14 mouse cellular contexts compared by ENCODE assay signal in genomic region chr7:58686573-58686972, GRCm38 (mm10). TPM values are rescaled to one million over a fixed set of nuclear protein-coding genes. Genes with fewer than 3 reads are reported as not detected.
A peak's percentile ranks its signal among the peaks of the same experiment; 100 is the strongest.
DNase-seq lines count a peak whose midpoint lies in the region; ATAC-seq and TF ChIP-seq lines count a peak whose summit lies in the region.
"Had no signal": no experiment of that assay in that cellular context is flagged by ENCODE, and none has a peak within 500 bp of the region (broad histone marks: within the 10 kb centered on the region; RNA-seq: fewer than 3 reads in every experiment).

No protein-coding gene starts in this region.

- peak; percentile 26 for DNase-seq in kidney, postnatal 0 days (ENCODE audit: low spot score)
- no peak for DNase-seq in kidney, postnatal 14 days
- DNase-seq in skeletal muscle tissue, adult 2 months (ENCODE audit: low read depth, low spot score), result peak; percentile 25
- DNase-seq in urinary bladder, postnatal 14 days (ENCODE audit: low spot score), result no peak
- no peak for DNase-seq in frontal cortex, postnatal 36 days (ENCODE audit: low spot score in 2 of 2)
- DNase-seq in urinary bladder, postnatal 25 days (ENCODE audit: low spot score), result no peak
- DNase-seq: cerebellum, adult 8-10 months; gastrocnemius, adult 2 months; kidney, adult 2 months had no signal

- TF ChIP-seq CTCF in kidney, postnatal 0 days (IDR thresholded peaks at IDR 0.05; ENCODE audit: low read depth), result no peak

- H3K9ac ChIP-seq in kidney, postnatal 0 days (ENCODE audit: low read depth, low read length), result no peak overlapping the region
- no peak overlapping the region for H3K9ac ChIP-seq in lung, embryonic 16.5 days (ENCODE audit: low read length)
- H3K9ac ChIP-seq: embryonic facial prominence, embryonic 15.5 days; midbrain, embryonic 15.5 days; stomach, embryonic 15.5 days had no signal

- no peaks in the 10 kb centered on the region for H3K9me3 ChIP-seq in kidney, postnatal 0 days (replicated peaks; ENCODE audit: low read length)
- H3K9me3 ChIP-seq in lung, embryonic 16.5 days (ENCODE audit: control insufficient read depth, low read length), result no peaks in the 10 kb centered on the region
- H3K9me3 ChIP-seq: embryonic facial prominence, embryonic 15.5 days; midbrain, embryonic 15.5 days; stomach, embryonic 15.5 days had no signal

- WGBS in kidney, postnatal 0 days, result 40% methylated on average over 5 of the region's 5 CpGs
- WGBS in lung, embryonic 16.5 days, result 28% methylated on average over 5 of the region's 5 CpGs

- no peak overlapping the region for H3K4me3 ChIP-seq in kidney, postnatal 0 days (replicated peaks; ENCODE audit: low read depth, low read length)
- no peak overlapping the region for H3K4me3 ChIP-seq in lung, embryonic 16.5 days (ENCODE audit: low read length)
- H3K4me3 ChIP-seq: embryonic facial prominence, embryonic 15.5 days; gastrocnemius, adult 2 months; midbrain, embryonic 15.5 days; stomach, embryonic 15.5 days had no signal

- H3K36me3 ChIP-seq in kidney, postnatal 0 days (ENCODE audit: insufficient read depth, low read length), result no peaks in the 10 kb centered on the region
- no peaks in the 10 kb centered on the region for H3K36me3 ChIP-seq in lung, embryonic 16.5 days (ENCODE audit: control insufficient read depth, insufficient read depth, low read length)
- H3K36me3 ChIP-seq: embryonic facial prominence, embryonic 15.5 days; midbrain, embryonic 15.5 days; stomach, embryonic 15.5 days had no signal

- no peak overlapping the region for H3K27ac ChIP-seq in kidney, postnatal 0 days
- no peak overlapping the region for H3K27ac ChIP-seq in lung, embryonic 16.5 days (ENCODE audit: low read length)
- H3K27ac ChIP-seq: embryonic facial prominence, embryonic 15.5 days; gastrocnemius, adult 2 months; midbrain, embryonic 15.5 days; stomach, embryonic 15.5 days had no signal

- H3K4me1 ChIP-seq in kidney, postnatal 0 days (replicated peaks; ENCODE audit: insufficient read depth, low read length), result no peaks in the 10 kb centered on the region
- H3K4me1 ChIP-seq in lung, embryonic 16.5 days (replicated peaks; ENCODE audit: control insufficient read depth, insufficient read depth, low read length), result peaks cover 8% of the 10 kb centered on the region
- H3K4me1 ChIP-seq: embryonic facial prominence, embryonic 15.5 days; stomach, embryonic 15.5 days had no signal

- ATAC-seq in kidney, postnatal 0 days (replicated peaks; ENCODE audit: low FRiP score, low read depth), result no peak
- ATAC-seq in common myeloid progenitor, adult 5-6 weeks (replicated peaks; ENCODE audit: low read depth, poor library complexity, severe bottlenecking), result peak; percentile 97
- ATAC-seq in lung, embryonic 16.5 days (ENCODE audit: low read depth), result peak; percentile 61
- ATAC-seq: midbrain, embryonic 15.5 days had no signal

- no peaks in the 10 kb centered on the region for H3K27me3 ChIP-seq in kidney, postnatal 0 days (ENCODE audit: insufficient read depth, low read length)
- no peaks in the 10 kb centered on the region for H3K27me3 ChIP-seq in lung, embryonic 16.5 days (ENCODE audit: control insufficient read depth, insufficient read depth, low read depth, low read length)
- H3K27me3 ChIP-seq: embryonic facial prominence, embryonic 15.5 days; midbrain, embryonic 15.5 days; stomach, embryonic 15.5 days had no signal

- no peak overlapping the region for H3K4me2 ChIP-seq in kidney, postnatal 0 days (ENCODE audit: low read length)
- H3K4me2 ChIP-seq in lung, embryonic 16.5 days (ENCODE audit: low read depth, low read length), result no peak overlapping the region
- H3K4me2 ChIP-seq: embryonic facial prominence, embryonic 15.5 days; midbrain, embryonic 15.5 days; stomach, embryonic 15.5 days had no signal

RNA-seq across cellular contexts. Expression of gene Atp10a, which starts 30.6 kb away (rescaled TPM):
- 2.0 and 2.3 TPM in 2 replicates for polyA plus RNA-seq in kidney, postnatal 0 days (2015; fragmentation: Nextera tagmentation; extraction: Ambion mirVana)
- 17.9 and 22.7 TPM in 2 replicates for total RNA-seq in common myeloid progenitor, adult 5-6 weeks (2017)
- polyA plus RNA-seq in lung, embryonic 16.5 days (2015; fragmentation: Nextera tagmentation; extraction: Ambion mirVana), result 3.1 and 3.5 TPM in 2 replicates

Comparison
In these comparisons a context has a peak if more than half of its experiments do, and no peak if none do; other contexts are left out.
1. DNase-seq: peak in kidney, postnatal 0 days (single experiment) and skeletal muscle tissue, adult 2 months (single experiment); none in kidney, postnatal 14 days (single experiment), urinary bladder, postnatal 14 days (single experiment), frontal cortex, postnatal 36 days (0 of 2) and urinary bladder, postnatal 25 days (single experiment).